Mouse (Mus musculus): ENCODE results near the gene Mrps6.

The Mrps6 gene

DNA sequence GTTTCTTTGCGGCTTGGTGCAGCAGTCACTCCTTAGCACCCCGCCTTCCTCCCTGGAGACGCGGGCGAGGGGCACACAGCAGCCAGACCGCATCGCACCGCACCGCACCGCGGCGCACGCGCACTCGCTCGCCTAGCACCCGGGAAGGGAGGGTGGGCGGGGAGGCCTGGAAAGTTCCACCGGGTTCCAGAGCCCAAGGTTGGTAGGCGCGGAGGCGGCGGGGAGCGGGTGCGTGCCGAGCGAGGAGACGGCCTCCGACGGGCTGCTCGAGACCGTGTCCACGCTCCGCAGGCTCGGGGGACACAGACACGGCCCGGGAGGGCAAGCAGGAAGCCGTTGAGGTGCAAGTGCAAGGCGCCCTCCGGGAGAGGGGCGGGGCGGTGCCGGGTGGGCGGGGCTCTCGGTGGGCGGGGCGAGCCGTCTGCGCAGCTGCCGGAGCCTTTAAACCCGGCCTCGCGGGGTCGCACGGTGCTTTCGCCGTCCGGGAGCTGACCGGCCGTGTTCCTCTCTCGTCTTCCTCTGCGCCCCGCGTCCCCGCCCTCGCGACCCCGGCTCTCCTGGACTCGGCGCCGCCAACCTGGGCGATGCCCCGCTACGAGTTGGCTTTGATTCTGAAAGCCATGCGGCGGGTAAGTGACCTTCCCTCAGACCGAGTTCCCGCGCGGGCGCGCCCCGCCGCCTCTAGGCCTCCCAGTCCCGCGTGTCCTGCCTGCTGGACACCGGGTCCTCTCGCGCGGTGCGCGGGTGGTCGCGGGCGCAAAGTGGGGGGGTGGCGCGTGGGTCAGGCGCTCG, at the start of gene Mrps6, which contains the start of the genes Gm49711 and Slc5a3:
Mrps6 (plus strand) TSS at position 419 of the 792 bp plus-strand sequence.
Gm49711 (plus strand) TSS at position 465 of the 792 bp plus-strand sequence.
Slc5a3 (plus strand) TSS at position 471 of the 792 bp plus-strand sequence.
- ATAC-seq (ENCODE audit: insufficient number of reproducible peaks, low FRiP score, low TSS enrichment), result peak; percentile 80

DNA sequence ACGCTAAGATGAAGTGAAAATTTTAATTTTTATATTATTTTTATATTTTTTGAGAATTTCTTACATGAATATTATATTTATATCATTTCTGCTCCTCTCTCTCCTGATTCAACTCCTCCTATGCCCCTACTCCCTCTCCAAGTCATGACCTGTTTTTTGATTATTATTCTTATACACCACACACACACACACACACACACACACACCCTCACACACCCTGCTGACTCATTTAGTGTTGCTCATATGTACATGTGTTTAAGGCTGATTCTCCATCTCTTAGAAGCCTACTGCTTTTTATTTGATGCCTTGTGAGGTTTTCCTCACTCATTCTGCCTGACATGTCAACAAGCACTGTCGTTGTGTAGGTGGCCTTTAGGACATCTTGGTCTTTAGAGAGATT, 48.5 kb upstream of the Mrps6 start:
- ATAC-seq (ENCODE audit: insufficient number of reproducible peaks, low FRiP score, low TSS enrichment), result no peak

DNA sequence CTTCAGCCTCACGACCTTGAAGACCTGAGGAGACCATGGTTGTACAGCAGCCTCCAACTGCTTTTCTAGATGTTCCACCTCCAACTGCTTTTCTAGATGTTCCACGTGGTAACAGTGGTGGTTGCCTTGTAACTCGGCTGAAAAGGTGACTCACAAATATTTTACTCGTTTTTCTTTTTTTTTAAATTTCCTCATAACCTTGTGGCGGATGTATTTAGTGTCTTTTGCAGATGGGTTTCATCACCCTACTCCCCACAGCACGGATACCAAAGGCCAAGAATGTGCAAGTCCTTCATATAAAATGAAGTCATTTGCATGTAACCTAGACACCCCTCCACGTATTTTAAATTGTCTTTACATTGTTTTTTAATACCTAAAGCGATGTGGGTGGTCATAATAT, 41.3 kb upstream of the Mrps6 start:
- no peak for ATAC-seq (ENCODE audit: insufficient number of reproducible peaks, low FRiP score, low TSS enrichment)

DNA sequence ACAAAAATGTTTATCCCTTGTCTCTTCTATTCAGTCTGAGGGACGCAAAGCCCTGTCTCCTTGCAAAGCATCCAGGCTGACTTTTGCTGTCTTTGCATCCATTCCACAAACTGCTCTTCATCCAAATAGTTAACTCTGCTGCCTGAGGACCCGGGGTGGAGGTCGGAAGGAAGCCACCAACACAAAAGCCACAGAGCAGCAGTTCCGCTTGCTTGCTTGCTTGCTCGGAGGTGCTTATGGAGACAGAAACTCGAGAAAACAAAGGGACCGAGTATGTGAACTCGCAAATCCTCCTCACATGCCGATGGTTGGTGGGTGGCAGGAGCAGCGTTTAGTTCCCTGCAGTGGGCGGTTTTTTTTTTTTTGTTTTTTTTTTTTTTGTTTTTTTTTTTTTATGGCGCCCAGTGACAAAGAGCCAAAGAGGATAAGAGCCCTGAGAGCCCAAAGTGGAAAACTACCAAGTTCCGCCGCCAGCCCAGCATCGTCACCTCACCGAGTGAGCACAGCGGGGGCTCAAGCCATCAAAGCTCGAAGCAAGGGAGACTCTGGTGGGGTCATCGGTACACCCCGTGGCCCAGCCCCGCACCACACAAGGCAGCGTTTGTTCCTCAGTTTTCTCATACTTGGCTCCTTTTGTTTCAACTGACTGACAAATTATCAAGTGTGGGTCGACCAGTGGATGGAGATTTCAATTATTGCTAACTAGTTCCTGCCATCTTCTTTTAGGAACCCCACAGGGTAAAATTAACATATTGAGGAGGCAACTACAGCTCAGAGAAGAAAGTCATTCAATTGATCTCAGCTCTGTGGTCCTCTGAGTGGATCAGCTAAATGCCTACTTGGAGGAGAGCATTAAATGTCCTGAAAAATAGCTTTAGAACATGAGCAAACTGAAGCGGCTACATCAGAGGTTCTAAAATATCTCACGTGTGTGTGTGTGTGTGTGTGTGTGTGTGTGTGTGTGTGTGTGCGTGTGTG, 38.6 kb upstream of the Mrps6 start:
- no peak for ATAC-seq (ENCODE audit: insufficient number of reproducible peaks, low FRiP score, low TSS enrichment)

DNA sequence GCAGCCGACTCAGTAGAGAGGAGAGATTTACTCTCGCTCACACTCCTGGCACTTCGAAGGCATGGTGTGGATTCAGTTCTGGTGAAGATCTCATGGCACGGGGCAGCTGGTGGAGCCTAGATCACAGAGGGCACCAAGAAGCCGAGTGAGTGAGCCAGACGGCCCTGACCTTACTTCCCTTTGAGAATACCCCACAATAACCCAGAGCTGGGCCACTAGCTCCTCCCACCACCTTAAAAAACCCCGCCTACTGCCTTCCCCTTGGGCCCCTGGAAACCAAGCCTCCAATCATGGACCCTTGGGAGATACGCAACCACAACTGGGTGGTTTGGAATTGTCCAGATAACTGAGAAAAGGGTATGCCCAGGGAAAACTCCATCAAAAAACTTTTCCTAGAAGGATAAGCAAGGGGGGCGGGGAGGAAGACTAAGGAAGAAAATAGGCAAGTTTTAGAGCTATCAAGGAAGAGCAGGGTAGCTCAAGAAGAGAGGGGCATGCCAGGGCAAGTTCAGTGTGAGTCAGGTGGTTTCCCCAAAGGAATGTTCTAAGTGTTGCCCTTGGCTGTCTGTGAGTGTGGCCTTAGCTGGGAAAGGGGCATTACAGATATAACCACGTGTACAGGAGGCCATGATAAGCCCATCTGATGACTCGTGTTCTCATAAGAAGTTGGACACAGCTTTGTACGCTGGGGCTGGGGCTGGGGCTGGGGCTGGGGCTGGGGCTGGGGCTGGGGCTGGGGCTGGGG, 36.2 kb upstream of the Mrps6 start:
- no peak for ATAC-seq (ENCODE audit: insufficient number of reproducible peaks, low FRiP score, low TSS enrichment)

DNA sequence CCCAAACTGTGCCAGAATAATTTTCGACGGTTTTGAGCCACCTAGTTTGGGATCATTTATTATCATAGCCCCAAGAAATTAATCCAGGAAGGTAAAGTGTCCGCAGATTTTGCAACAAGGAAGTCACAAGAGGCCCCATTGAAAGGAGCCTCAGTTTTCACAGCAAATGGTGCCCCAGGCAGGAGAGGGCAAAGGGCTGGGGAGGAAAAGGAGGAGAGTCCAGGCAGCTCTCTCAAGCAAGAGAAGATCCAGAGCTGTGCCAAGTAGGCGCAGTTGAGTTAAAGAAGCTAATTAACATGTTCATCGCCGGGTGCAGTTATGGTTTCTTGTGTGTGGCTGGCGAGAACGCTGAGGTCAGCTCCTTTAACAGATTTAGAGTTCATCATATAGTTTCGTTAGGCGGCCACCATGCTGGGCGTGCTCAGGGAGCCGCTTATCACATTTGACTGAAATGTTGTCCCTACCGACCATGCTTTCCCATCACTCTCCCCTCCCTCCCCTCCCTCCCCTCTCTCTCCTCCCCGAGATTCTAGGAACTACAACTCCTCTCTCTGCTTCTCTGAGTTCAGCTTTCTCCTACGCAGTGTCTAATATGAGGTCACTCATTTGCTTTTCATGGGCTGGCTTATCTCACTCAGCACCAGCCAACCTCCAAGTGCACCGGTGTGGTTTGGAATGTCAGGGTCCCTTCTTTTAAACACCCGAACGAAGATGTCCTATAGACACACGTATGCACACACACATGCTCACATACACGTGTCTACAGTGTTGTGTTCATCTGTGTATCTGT, 35.4 kb upstream of the Mrps6 start:
- ATAC-seq (ENCODE audit: insufficient number of reproducible peaks, low FRiP score, low TSS enrichment), result no peak

DNA sequence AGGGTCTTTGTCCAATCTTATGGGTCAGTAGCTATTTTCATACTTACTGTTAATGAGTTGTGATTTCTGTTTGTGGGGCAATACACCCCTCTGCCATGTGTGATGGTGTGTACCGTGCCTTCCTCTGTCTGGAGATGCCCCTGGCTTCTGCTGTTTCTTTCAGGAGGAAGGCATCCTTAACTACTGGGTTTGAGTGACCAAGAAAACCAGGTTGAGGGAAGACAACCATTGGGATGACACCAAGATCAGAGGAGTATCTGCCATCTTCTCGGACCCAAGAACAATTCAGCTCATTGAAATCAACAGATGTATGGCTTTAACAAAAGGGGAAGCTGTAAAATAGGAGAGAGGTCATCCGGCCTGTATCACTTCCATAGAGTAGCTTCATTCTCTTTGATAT, 24.8 kb upstream of the Mrps6 start:
- no peak for ATAC-seq (ENCODE audit: insufficient number of reproducible peaks, low FRiP score, low TSS enrichment)

DNA sequence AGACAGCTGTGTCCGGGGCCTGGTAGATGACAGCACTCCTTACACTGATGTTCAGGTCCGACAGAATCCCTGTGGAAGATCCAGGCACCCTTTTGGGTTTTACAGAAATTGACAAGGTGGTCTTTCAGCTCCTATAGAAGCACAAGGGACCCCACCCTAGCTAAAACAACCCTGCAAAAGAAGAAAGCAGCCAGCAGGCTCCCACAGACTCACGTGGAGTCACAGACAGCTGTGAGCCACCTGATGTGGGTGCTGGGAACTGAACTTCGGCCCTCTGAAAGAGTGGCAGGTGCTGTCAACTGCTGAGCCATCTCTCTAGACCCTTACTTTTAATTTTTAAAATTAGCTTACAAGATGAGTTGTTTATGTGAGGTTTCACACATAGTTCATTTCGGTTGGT, 23.4 kb upstream of the Mrps6 start:
- no peak for ATAC-seq (ENCODE audit: insufficient number of reproducible peaks, low FRiP score, low TSS enrichment)

DNA sequence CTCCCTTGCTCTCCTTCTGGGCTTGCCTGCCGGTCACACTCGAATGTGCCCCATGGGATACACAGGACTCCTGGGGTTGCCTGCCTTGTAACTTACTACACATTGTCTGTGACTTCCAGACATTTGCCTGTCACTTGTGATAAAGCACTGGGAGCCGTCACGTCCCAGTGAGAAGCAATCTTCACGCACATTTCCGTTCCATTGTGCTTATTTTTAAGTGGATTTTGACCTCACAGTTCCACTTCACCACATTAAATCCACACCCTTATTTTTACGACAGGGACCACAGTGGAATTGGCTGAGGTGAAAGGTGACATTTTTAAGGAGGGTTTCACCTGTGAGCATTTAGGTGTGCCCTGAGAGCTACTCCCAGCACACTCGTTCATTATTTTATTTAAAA, 21.4 kb upstream of the Mrps6 start:
- no peak for ATAC-seq (ENCODE audit: insufficient number of reproducible peaks, low FRiP score, low TSS enrichment)

DNA sequence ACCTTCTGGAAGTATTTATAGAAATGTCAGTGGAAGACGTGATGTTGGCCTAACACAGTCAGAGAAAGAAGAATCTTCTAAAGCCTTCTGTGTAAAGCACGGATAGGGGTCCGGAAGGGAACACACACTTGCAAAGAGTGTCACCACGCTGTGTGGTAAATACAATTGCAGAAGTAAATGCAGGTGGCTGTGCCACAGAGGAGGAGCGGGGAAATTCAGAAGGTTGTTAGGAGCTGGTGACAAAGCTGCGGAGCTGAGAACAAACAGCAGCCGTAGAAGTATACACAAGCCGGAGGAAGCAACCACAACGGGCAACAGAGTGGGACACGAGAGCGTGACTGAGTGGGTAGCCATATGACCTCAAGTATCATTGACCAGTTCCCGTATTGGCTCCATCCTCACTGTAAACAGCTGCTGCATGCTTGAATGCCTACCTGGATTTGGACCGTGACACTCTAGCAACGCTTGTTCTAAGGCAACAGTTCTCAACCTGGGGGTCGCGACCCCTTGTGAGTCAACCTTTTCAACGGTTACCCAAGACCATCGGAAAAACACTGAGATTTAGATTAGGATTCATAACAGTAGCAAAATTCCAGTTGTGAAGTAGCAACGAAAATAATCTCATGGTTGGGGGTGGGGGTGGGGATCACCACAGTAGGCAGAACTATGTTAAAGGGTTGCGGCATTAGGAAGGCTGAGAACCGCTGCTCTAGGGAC, 20.0 kb upstream of the Mrps6 start:
- no peak for ATAC-seq (ENCODE audit: insufficient number of reproducible peaks, low FRiP score, low TSS enrichment)

DNA sequence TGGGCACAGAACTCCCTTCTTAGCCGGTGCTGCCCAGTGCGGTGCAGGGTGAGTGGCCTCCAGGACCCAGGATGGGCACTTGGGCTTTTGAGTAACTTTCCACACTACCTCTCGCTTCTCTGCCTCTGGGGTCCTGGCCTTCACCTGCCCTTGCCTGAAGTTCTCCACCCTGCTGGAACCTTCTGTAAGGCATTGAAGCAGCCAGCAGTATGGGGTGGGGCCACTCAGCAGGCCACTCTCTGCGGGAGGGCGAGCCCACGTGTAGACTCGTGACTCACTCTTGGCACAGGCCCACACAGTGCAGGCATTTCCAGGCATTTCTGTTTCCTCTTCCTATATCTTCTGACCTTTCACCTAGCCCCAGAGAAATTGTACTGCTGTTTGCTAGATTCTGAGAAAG, 18.6 kb upstream of the Mrps6 start:
- no peak for ATAC-seq (ENCODE audit: insufficient number of reproducible peaks, low FRiP score, low TSS enrichment)

DNA sequence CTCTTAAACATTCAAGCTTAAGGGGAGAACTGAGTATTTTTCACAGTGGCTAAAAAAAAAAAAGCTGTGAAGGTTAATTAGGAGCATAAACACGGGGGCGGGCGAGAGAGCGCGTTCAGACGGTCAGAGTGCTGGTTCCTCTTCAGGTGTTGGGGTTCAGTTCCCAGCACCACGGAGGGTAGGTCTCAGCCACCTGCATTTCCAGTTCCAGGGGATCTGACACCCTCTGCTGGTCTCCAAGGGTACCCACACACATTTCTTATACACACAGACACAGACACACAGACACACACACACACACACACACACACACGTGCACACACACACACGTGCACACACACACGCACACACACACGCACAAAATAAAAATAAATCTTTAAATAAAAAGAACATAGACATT, 18.1 kb upstream of the Mrps6 start:
- no peak for ATAC-seq (ENCODE audit: insufficient number of reproducible peaks, low FRiP score, low TSS enrichment)

DNA sequence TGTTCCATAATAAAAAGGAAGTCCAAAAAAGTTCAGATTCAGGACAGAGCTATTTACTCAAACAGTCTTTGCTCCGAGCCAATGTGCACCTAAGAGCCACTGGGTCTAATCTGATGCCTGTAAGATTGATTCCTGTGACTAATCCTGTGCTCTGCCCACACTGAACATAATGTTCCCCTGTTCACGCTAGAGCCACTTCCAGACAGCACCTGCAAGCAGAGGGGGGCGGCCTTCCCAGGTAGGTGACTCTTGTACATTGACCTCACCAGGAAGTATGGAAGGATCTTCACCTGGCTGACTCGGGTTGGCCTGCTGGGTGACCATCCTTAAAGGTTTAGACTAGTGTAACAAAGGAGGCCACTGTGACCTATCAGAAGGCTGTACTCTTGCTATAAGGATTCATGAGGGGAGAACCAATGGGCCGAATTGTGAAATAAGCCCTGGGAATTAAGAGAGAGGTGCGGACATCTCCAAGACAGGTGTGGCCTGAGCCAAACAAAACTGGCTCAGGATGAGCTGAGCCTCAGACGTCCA, 6.2 kb upstream of the Mrps6 start:
- ATAC-seq (ENCODE audit: insufficient number of reproducible peaks, low FRiP score, low TSS enrichment), result no peak

DNA sequence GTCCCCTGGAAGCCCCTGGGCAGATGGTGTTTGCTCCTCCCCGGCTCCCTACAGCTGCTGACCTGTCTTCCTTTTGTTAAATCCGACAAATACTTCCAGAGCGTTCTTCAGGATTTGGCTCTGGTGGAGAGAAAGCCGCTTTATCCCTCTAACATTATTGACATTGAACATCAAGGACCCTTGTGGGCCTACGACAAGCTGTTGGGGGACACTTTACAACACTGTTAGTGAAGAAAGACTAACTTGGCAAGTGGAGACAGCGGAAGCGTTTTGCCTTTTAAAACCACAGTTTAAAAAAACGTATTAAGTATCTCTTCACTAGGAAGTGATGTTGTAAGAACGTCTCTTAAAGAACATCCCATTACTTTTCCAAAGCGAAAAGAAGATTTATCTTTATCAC, 5.5 kb upstream of the Mrps6 start:
- ATAC-seq (ENCODE audit: insufficient number of reproducible peaks, low FRiP score, low TSS enrichment), result no peak

DNA sequence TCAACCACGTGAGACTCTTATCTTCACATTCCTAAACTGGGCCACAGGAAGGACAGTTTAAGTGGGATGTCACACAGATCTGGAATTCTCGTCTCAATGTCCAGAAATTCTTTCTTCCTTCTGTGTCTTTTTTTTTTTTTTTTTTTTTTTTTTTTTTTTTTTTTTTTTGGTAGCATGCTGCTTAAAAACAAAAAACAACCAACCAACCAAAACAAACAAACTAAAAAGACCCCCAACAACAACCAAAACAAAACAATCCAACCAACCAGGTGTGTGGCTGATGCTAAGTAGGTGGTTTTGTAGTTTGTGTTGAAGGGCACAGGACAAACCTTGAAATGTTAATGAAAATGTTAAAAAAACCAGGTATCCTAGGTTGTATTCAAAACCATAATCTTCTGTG, 1.4 kb upstream of the Mrps6 start:
- ATAC-seq (ENCODE audit: insufficient number of reproducible peaks, low FRiP score, low TSS enrichment), result no peak

DNA sequence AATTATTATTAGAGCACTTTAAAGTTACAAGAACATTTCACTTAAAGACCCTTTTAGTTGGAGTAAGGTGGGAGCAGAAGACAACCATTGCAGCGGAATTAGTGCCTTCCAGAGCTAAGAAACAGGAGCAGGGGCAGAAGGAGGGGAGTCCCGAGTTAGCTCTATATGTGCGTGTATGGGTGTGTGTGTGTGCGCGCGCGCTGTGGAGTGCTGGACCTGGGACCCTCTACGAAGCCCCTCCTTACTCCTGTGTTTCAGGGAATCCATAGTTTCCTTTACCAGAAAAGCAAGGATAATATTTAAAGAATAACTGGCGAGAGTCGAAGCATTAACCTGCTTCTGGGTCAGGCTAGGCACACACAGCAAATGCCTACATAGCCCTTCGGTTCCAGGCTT, 616 bp upstream of the Mrps6 start:
- peak; percentile 29; the same call in 1 of the 2 replicates for ATAC-seq (ENCODE audit: insufficient number of reproducible peaks, low FRiP score, low TSS enrichment)

DNA sequence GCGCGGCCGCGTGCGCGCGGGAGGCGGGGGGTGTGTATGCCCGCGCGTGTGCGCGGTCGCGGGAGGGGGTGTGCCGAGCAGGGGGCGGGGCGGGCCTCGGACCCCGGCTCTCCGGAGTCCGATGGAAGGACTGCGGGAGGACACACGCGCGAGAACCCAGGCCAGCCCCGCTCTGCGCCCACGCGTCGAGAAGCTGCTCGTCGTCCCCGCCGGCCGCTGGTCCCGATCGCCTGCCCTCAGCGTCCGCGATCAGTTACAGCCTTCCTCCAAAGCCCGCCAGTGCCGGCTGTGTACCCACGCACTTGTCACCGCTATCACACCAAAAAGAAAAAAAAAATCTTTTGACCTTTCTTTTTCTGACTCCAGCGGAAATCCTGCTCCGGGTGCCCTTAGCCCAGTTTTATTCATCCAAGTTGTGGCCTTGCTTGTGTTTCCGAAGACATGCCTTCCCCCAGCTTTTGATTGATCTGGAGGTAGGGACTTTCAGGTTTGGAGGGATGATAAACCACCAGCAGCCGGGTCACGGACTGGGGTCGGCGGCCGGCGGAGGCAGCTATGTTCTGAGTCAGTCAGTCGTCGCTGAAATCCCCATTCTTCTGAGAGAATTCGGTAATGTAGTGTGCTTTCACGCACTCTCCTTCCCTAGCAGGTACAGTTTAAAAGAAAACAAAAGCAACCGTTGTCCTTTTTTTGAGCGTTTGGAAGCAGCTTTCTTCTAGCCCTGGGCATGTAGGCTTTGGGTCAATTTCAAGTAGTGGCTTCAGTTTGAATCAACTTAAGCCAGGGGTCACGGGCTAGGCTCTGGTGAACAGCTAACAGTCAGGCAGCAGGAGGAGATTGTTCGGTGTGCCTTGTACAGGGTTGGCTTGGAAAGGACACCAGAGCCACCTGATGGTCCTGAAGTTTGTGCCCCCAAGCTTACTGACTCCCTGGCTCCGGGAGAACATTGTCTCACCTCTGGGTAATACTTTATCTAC, 862 bp downstream of the Mrps6 start:
- 0 out of 2 replicates have a peak, but pooled peaks have one; percentile 2 for ATAC-seq (ENCODE audit: insufficient number of reproducible peaks, low FRiP score, low TSS enrichment)

DNA sequence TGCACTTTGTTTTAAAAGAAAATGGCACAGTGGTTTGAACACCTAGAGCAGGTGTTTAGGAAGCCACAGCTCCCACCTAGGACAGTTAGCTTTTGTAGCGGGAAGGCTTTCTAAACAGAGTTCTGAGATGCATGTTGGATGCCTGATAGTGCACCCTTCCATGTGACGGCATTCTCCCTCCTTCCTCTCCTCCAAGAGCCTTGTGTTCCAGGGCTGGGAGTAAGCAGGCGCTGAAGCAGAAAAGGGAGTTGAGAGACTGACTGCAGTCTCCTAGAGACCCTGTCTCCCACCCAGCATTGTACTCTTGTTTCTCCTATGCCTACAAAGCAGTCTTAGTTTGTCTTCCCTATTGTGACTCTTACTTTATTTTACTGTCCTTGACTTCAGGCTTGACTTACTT, 2.1 kb downstream of the Mrps6 start:
- no peak for ATAC-seq (ENCODE audit: insufficient number of reproducible peaks, low FRiP score, low TSS enrichment)

All from cerebellum, adult (tissue).